In the genomic region with DNA sequence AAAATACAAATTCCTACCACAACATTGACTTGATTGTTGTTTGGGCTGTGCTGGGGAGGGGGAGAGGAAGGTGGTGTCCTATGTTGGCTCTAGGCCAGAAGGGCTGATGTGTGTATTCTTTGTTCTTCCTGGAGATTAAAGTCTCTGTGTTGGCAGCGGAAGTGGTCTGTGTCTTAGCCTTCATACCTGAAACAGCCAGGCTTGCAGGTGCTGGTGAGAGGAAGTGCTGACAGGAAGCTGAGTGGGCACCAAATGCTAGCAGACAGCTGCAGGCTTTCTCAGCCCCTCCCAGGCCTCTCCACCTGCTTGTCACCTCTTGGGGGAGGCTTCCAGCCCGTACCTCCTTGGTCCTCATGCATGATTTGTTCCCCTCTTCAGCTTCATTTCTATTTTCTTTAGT, we compare ENCODE assay signal across 12 mouse cellular contexts. TPM values are rescaled to one million over a fixed set of nuclear protein-coding genes. Genes with fewer than 3 reads are reported as not detected.
A peak's percentile ranks its signal among the peaks of the same experiment; 100 is the strongest.
DNase-seq lines count a peak whose midpoint lies in the region; ATAC-seq lines count a peak whose summit lies in the region.
"Had no signal": no experiment of that assay in that cellular context is flagged by ENCODE, and none has a peak within 500 bp of the region (broad histone marks: within the 10 kb centered on the region; RNA-seq: fewer than 3 reads in every experiment).

No protein-coding gene starts in this region.

- H3K4me1 ChIP-seq in heart, embryonic 16.5 days (ENCODE audit: control insufficient read depth, insufficient read depth, low read length), result peaks cover 5% of the 10 kb centered on the region; the same call in 1 of the 2 replicates
- H3K4me1 ChIP-seq in midbrain, embryonic 15.5 days, result no peaks in the 10 kb centered on the region
- H3K4me1 ChIP-seq: forebrain, embryonic 13.5 days; neural tube, embryonic 12.5 days had no signal

- WGBS in heart, embryonic 16.5 days, result 31% methylated on average over 2 of the region's 2 CpGs
- 83% methylated on average over 2 of the region's 2 CpGs for WGBS in midbrain, embryonic 15.5 days

- H3K9ac ChIP-seq in heart, embryonic 16.5 days (ENCODE audit: low read length), result no peak overlapping the region
- H3K9ac ChIP-seq in midbrain, embryonic 15.5 days, result no peak overlapping the region
- H3K9ac ChIP-seq: forebrain, embryonic 13.5 days; neural tube, embryonic 12.5 days had no signal

- no peaks in the 10 kb centered on the region for H3K27me3 ChIP-seq in heart, embryonic 16.5 days (ENCODE audit: control insufficient read depth, insufficient read depth, low read length)
- no peaks in the 10 kb centered on the region for H3K27me3 ChIP-seq in midbrain, embryonic 15.5 days (replicated peaks)
- H3K27me3 ChIP-seq: neural tube, embryonic 12.5 days had no signal

- no peak for DNase-seq in heart, postnatal 14 days
- peak; percentile 93 for DNase-seq in CD4-positive helper T cell, adult 2 months (ENCODE audit: low read depth, low spot score)
- peak; percentile 47 to 57 for DNase-seq in spleen, postnatal 14 days (ENCODE audit: low spot score in 2 of 2)
- no peak for DNase-seq in right cerebral cortex, postnatal 25 days
- DNase-seq in left cerebral cortex, postnatal 25 days (ENCODE audit: low spot score in 2 of 2), result no peak
- DNase-seq: heart, postnatal 4 days; left cerebral cortex, postnatal 4 days had no signal

- peak; percentile 53 for ATAC-seq in heart, embryonic 16.5 days (replicated peaks; ENCODE audit: extremely low read depth, insufficient read depth, low FRiP score)
- peak; percentile 94 for ATAC-seq in inflammation-experienced regulatory T-cells, adult 6 months
- ATAC-seq in midbrain, embryonic 15.5 days (replicated peaks), result no peak
- ATAC-seq: forebrain, embryonic 13.5 days had no signal

- peaks cover 13% of the 10 kb centered on the region for H3K36me3 ChIP-seq in heart, embryonic 16.5 days (ENCODE audit: control insufficient read depth, insufficient read depth)
- H3K36me3 ChIP-seq in midbrain, embryonic 15.5 days (replicated peaks), result no peaks in the 10 kb centered on the region; the same call in 1 of the 2 replicates

- H3K9me3 ChIP-seq in heart, embryonic 16.5 days (replicated peaks; ENCODE audit: control insufficient read depth, low read length), result no peaks in the 10 kb centered on the region
- no peaks in the 10 kb centered on the region for H3K9me3 ChIP-seq in midbrain, embryonic 15.5 days
- H3K9me3 ChIP-seq: forebrain, embryonic 13.5 days; neural tube, embryonic 12.5 days had no signal

- H3K4me3 ChIP-seq in heart, embryonic 16.5 days (ENCODE audit: low read length), result no peak overlapping the region
- no peak overlapping the region for H3K4me3 ChIP-seq in midbrain, embryonic 15.5 days
- H3K4me3 ChIP-seq: forebrain, embryonic 13.5 days; neural tube, embryonic 12.5 days had no signal

- intact Hi-C loops in heart, postnatal 14 days (cut with DNase I), result no loop called here
- intact Hi-C loops in left cerebral cortex, postnatal 25 days (cut with DNase I), result no loop called here

- H3K27ac ChIP-seq in heart, embryonic 16.5 days (ENCODE audit: low read length), result no peak overlapping the region
- H3K27ac ChIP-seq in midbrain, embryonic 15.5 days, result no peak overlapping the region
- H3K27ac ChIP-seq: forebrain, embryonic 13.5 days; neural tube, embryonic 12.5 days had no signal

- no peak overlapping the region for H3K4me2 ChIP-seq in heart, embryonic 16.5 days (ENCODE audit: low read depth, low read length)
- no peak overlapping the region for H3K4me2 ChIP-seq in midbrain, embryonic 15.5 days
- H3K4me2 ChIP-seq: forebrain, embryonic 13.5 days; neural tube, embryonic 12.5 days had no signal

RNA-seq across cellular contexts. Expression of a gene that starts 6.8 kb away (rescaled TPM):
- polyA plus RNA-seq in heart, embryonic 16.5 days (2015; fragmentation: Nextera tagmentation; extraction: Ambion mirVana), result 7.0 and 8.4 TPM in 2 replicates
- 1 to 10 TPM; 9.3 to 9.8 TPM for total RNA-seq in heart, postnatal 14 days (2021)
- polyA plus RNA-seq in inflammation-experienced regulatory T-cells, adult 6 months (2017; shearing (Covaris generic)), result 10 to 100 TPM in 2 of 3 experiments, 1 to 10 TPM in 1; 9.8 to 20.8 (median 18.2) TPM
- polyA plus RNA-seq in midbrain, embryonic 15.5 days (2015; fragmentation: Nextera tagmentation; extraction: Ambion mirVana), result 15.5 and 16.5 TPM in 2 replicates
- 10 to 100 TPM; 87.8 to 97.9 TPM for total RNA-seq in left cerebral cortex, postnatal 25 days (2021)

RNA-seq across cellular contexts. Expression of a gene that starts 9.5 kb away (rescaled TPM):
- polyA plus RNA-seq in heart, embryonic 16.5 days (2015; fragmentation: Nextera tagmentation; extraction: Ambion mirVana), result 7.4 and 9.1 TPM in 2 replicates
- 1 to 10 TPM; 4.0 to 4.3 TPM for total RNA-seq in heart, postnatal 14 days (2021)
- 10 to 100 TPM; 79.6 to 89.3 (median 88.6) TPM for polyA plus RNA-seq in inflammation-experienced regulatory T-cells, adult 6 months (2017; shearing (Covaris generic))
- 6.3 TPM in 2 replicates for polyA plus RNA-seq in midbrain, embryonic 15.5 days (2015; fragmentation: Nextera tagmentation; extraction: Ambion mirVana)
- 1 to 10 TPM; 3.5 to 4.0 TPM for total RNA-seq in left cerebral cortex, postnatal 25 days (2021)

RNA-seq across cellular contexts. Expression of a gene that starts 14.7 kb away (rescaled TPM):
- 7.9 and 18.5 TPM in 2 replicates for polyA plus RNA-seq in heart, embryonic 16.5 days (2015; fragmentation: Nextera tagmentation; extraction: Ambion mirVana)
- 1 to 10 TPM in 1 of 2 experiments, under 1 TPM in 1; 0.91 to 7.5 TPM for total RNA-seq in heart, postnatal 14 days (2021)
- 100 to 1,000 TPM; 258 to 621 (median 560) TPM for polyA plus RNA-seq in inflammation-experienced regulatory T-cells, adult 6 months (2017; shearing (Covaris generic))
- 1.4 and 2.3 TPM in 2 replicates for polyA plus RNA-seq in midbrain, embryonic 15.5 days (2015; fragmentation: Nextera tagmentation; extraction: Ambion mirVana)
- total RNA-seq in left cerebral cortex, postnatal 25 days (2021), result not detected
- total RNA-seq: left cerebral cortex, postnatal 4 days had no signal

RNA-seq across cellular contexts. Expression of a gene that starts 30.5 kb away (rescaled TPM):
- polyA plus RNA-seq in heart, embryonic 16.5 days (2015; fragmentation: Nextera tagmentation; extraction: Ambion mirVana), result 270 and 281 TPM in 2 replicates
- 100 to 1,000 TPM; 279 to 289 TPM for total RNA-seq in heart, postnatal 14 days (2021)
- polyA plus RNA-seq in inflammation-experienced regulatory T-cells, adult 6 months (2017; shearing (Covaris generic)), result 100 to 1,000 TPM in 1 of 3 experiments, 10 to 100 TPM in 2; 65.3 to 102 (median 74.3) TPM
- 129 and 131 TPM in 2 replicates for polyA plus RNA-seq in midbrain, embryonic 15.5 days (2015; fragmentation: Nextera tagmentation; extraction: Ambion mirVana)
- 10 to 100 TPM; 70.4 to 73.6 TPM for total RNA-seq in left cerebral cortex, postnatal 25 days (2021)

RNA-seq across cellular contexts. Expression of a gene that starts 30.6 kb away (rescaled TPM):
- 97.4 and 99.3 TPM in 2 replicates for polyA plus RNA-seq in heart, embryonic 16.5 days (2015; fragmentation: Nextera tagmentation; extraction: Ambion mirVana)
- total RNA-seq in heart, postnatal 14 days (2021), result 10 to 100 TPM; 28.1 to 33.4 TPM
- polyA plus RNA-seq in inflammation-experienced regulatory T-cells, adult 6 months (2017; shearing (Covaris generic)), result 10 to 100 TPM; 25.4 to 88.8 (median 51.2) TPM
- polyA plus RNA-seq in midbrain, embryonic 15.5 days (2015; fragmentation: Nextera tagmentation; extraction: Ambion mirVana), result 58.3 and 58.6 TPM in 2 replicates
- 10 to 100 TPM; 18.9 to 25.6 TPM for total RNA-seq in left cerebral cortex, postnatal 25 days (2021)

Comparison
In these comparisons a context has a peak if more than half of its experiments do, and no peak if none do; other contexts are left out.
1. DNase-seq: peak in CD4-positive helper T cell, adult 2 months (single experiment) and spleen, postnatal 14 days (2 of 2); none in heart, postnatal 14 days (0 of 2), right cerebral cortex, postnatal 25 days (single experiment) and left cerebral cortex, postnatal 25 days (0 of 2).
2. RNA of a gene that starts 14.7 kb away (polyA plus RNA-seq): 258 to 621 TPM in inflammation-experienced regulatory T-cells, adult 6 months; 7.9 to 18.5 TPM in heart, embryonic 16.5 days and 1.4 to 2.3 TPM in midbrain, embryonic 15.5 days; every median in the first group is over 10 times any median in the second.